Mouse (Mus musculus) stomach, embryonic 16.5 days (tissue): ENCODE measurements around the gene Ift43. TPM values are rescaled to one million over a fixed set of nuclear protein-coding genes. Genes with fewer than 3 reads are reported as not detected.

ENCODE experiments used
- ATAC-seq: fragments of 200-750 bp; cut with Nextera tagmentation; 2 replicates; pipeline ENCODE4 v1.8.0; 2017; ENCODE audit warnings: moderate number of reproducible peaks, moderate TSS enrichment; ENCODE audit not compliant: insufficient read depth, low FRiP score
- H3K27ac ChIP-seq: fragments of 300-500 bp; sonication (generic); 2 replicates; pipeline ENCODE4 v1.5.1; 2014; ENCODE audit warnings: low read length
- H3K27me3 ChIP-seq: fragments of 300-500 bp; sonication (generic); 2 replicates; pipeline ENCODE4 v1.6.1; 2014; ENCODE audit warnings: low read length, control low read depth, mixed read lengths; ENCODE audit not compliant: control insufficient read depth, insufficient read depth
- H3K36me3 ChIP-seq: fragments of 300-500 bp; sonication (generic); 2 replicates; pipeline ENCODE4 v1.6.1; 2014; ENCODE audit warnings: low read length; ENCODE audit not compliant: control insufficient read depth, insufficient read depth
- H3K4me1 ChIP-seq: fragments of 300-500 bp; sonication (generic); 2 replicates; pipeline ENCODE4 v1.6.1; 2014; ENCODE audit warnings: low read length, control low read depth, mixed read lengths; ENCODE audit not compliant: control insufficient read depth, insufficient read depth
- H3K4me2 ChIP-seq: fragments of 300-500 bp; sonication (generic); 2 replicates; pipeline ENCODE4 v1.6.1; 2014; ENCODE audit warnings: low read depth, low read length, mixed read lengths
- H3K4me3 ChIP-seq: fragments of 300-500 bp; sonication (generic); replicated peaks from 2 replicates; pipeline ENCODE4 v1.5.1; 2014; ENCODE audit warnings: mild to moderate bottlenecking, low read length
- H3K9ac ChIP-seq: fragments of 300-500 bp; sonication (generic); 2 replicates; pipeline ENCODE4 v1.6.1; 2014; ENCODE audit warnings: low read length
- H3K9me3 ChIP-seq: fragments of 300-500 bp; sonication (generic); replicated peaks from 2 replicates; pipeline ENCODE4 v1.6.1; 2016; ENCODE audit warnings: low read length, control low read depth; ENCODE audit not compliant: control insufficient read depth
- WGBS: fragments of 180-500 bp; shearing (Covaris S2); extraction: QIAGEN DNeasy Blood & Tissue Kit; methylation state at CpG from one replicate; pipeline ENCODE4 v1.1.7; 2014; 5-methylcytosine and 5-hydroxymethylcytosine counted together
- polyA plus RNA-seq: library from polyadenylated mRNA; unstranded; fragments of >200 nt; fragmentation: Nextera tagmentation; extraction: Ambion mirVana; gene quantifications from 2 replicates; pipeline ENCODE4 v1.2.1, GENCODE M21; 2015

The Ift43 gene
- polyA plus RNA-seq, 1 experiment from 2014 or later, result 54.1 TPM

DNA sequence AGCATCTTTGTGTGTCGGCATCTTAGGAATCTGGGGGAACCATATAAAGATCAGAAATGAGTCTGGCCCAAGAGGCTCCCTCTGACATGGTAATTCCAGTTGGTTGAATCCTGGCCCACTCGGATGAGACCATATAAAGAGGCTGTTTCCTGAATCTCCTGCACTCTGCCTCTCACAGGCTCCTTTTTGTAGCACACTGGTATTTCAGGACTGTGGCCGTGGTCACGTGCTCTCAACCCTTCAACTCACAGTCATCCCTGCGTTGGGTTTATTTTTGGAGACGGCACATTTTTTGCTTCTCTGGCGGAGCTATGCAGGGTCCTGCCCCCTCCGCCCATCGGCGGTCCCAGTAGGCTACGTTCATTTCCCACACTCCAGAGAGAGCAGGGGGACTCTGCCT is 22.0 kb downstream of the Ift43 start:
- Histone ChIP-seq H3K9ac (no peak overlapping the region), H3K27ac (no peak overlapping the region), H3K4me3 (no peak overlapping the region), H3K9me3 (no peaks in the 10 kb centered on the region), H3K4me2 (no peak overlapping the region), H3K27me3 (no peaks in the 10 kb centered on the region), H3K36me3 (no peaks in the 10 kb centered on the region), H3K4me1 (no peaks in the 10 kb centered on the region)
- peak; percentile 56 for ATAC-seq
- 55% methylated on average over 11 of the region's 11 CpGs for WGBS

DNA sequence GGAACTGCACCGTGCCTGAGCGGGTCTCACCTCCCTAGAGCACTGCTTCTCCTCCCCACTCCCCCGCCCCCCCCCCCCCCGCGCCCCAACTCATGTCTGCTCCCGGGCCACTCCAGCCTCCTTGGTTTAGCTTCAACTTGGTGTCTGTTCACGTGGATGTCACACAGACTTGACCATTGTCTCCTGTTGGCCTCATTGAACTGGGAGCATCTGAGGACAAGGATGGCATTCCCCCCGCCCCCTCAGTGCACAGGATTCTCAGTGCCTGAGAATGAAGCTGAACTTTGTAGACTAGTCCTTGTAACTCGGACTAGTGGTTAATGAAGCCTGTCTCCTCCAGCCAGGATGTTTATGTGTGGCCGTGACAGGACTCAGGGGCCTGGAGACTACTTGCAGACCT is 23.2 kb downstream of the Ift43 start:
- H3K4me1 ChIP-seq, result no peaks in the 10 kb centered on the region
- H3K4me2 ChIP-seq, result no peak overlapping the region
- WGBS, result 71% methylated on average over 8 of the region's 10 CpGs
- no peak for ATAC-seq
- H3K27me3 ChIP-seq, result no peaks in the 10 kb centered on the region
- no peak overlapping the region for H3K9ac ChIP-seq
- H3K36me3 ChIP-seq, result no peaks in the 10 kb centered on the region
- no peak overlapping the region for H3K4me3 ChIP-seq
- no peak overlapping the region for H3K27ac ChIP-seq
- H3K9me3 ChIP-seq, result no peaks in the 10 kb centered on the region

- no peak overlapping the region for H3K4me3 ChIP-seq
- no peak overlapping the region for H3K4me2 ChIP-seq
- 91% methylated on average over 9 of the region's 9 CpGs for WGBS
- H3K9ac ChIP-seq, result no peak overlapping the region
- no peak overlapping the region for H3K27ac ChIP-seq
- no peaks in the 10 kb centered on the region for H3K4me1 ChIP-seq
- H3K36me3 ChIP-seq, result no peaks in the 10 kb centered on the region
- H3K9me3 ChIP-seq, result no peaks in the 10 kb centered on the region
- ATAC-seq, result no peak
- H3K27me3 ChIP-seq, result no peaks in the 10 kb centered on the region
Observed at GRCm38 (mm10) chr12:86106086-86106485, 23.7 kb downstream of the Ift43 start.

DNA sequence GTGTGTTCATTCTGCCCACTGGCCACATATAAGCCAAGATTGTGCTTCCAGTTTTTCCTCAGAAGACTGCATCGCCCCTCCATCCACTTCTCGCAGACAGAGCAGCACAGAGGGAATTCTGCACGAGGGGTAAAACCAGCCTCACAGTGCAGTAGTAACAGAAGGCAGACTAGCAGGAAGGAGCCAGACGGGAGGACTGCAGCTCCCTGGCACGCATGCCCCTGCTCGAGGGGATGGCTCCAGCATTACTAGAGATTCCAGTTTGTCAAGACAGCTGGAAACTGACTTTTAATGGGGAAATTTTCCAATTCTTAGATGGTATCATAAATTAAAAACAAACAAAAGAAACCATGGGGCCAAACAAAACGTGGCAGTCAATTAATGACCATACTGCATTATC is 25.3 kb downstream of the Ift43 start:
- ATAC-seq, result no peak
- H3K4me3 ChIP-seq, result no peak overlapping the region
- no peaks in the 10 kb centered on the region for H3K4me1 ChIP-seq
- H3K9me3 ChIP-seq, result no peaks in the 10 kb centered on the region
- WGBS, result 75% methylated on average over 7 of the region's 7 CpGs
- no peak overlapping the region for H3K9ac ChIP-seq
- H3K27ac ChIP-seq, result no peak overlapping the region
- no peaks in the 10 kb centered on the region for H3K36me3 ChIP-seq
- H3K27me3 ChIP-seq, result no peaks in the 10 kb centered on the region
- no peak overlapping the region for H3K4me2 ChIP-seq

GRCm38 (mm10) chr12:86109531-86109930 is 27.2 kb downstream of the Ift43 start:
- H3K9me3 ChIP-seq, result no peaks in the 10 kb centered on the region
- no peak overlapping the region for H3K27ac ChIP-seq
- no peak overlapping the region for H3K4me3 ChIP-seq
- H3K9ac ChIP-seq, result no peak overlapping the region
- no peaks in the 10 kb centered on the region for H3K4me1 ChIP-seq
- no peak overlapping the region for H3K4me2 ChIP-seq
- H3K36me3 ChIP-seq, result no peaks in the 10 kb centered on the region
- no peaks in the 10 kb centered on the region for H3K27me3 ChIP-seq
- WGBS, result 76% methylated on average over 4 of the region's 4 CpGs
- no peak for ATAC-seq

DNA sequence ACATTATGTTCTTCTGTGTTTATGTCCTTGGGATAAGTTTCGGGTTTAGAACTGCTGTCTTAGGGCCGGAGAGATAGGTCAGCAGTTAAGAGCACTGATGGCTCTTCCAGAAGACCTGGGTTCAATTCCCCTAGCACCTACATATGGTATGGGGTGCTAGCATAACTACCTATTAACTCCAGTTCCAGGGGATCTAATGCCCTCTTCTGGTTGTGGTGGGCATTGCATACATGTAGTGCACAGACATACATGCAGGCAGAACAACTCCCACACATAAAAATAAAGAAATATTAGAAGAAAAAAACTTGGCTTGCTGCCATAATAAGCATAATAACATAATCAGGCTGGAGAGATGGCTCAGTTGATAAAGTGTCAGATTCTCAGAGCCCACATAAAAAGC is 28.3 kb downstream of the Ift43 start:
- no peak for ATAC-seq
- no peak overlapping the region for H3K27ac ChIP-seq
- H3K36me3 ChIP-seq, result no peaks in the 10 kb centered on the region
- no peaks in the 10 kb centered on the region for H3K9me3 ChIP-seq
- no peak overlapping the region for H3K9ac ChIP-seq
- WGBS, result 92% methylated on average over 2 of the region's 2 CpGs
- H3K4me1 ChIP-seq, result no peaks in the 10 kb centered on the region
- no peaks in the 10 kb centered on the region for H3K27me3 ChIP-seq
- no peak overlapping the region for H3K4me2 ChIP-seq
- H3K4me3 ChIP-seq, result no peak overlapping the region

GRCm38 (mm10) chr12:86116295-86116835 is 34.0 kb downstream of the Ift43 start:
- Histone ChIP-seq H3K4me3 (no peak overlapping the region), H3K9ac (no peak overlapping the region), H3K4me2 (no peak overlapping the region), H3K36me3 (no peaks in the 10 kb centered on the region), H3K4me1 (no peaks in the 10 kb centered on the region), H3K27me3 (no peaks in the 10 kb centered on the region), H3K9me3 (no peaks in the 10 kb centered on the region), H3K27ac (no peak overlapping the region)
- no peak for ATAC-seq
- 85% methylated on average over 15 of the region's 15 CpGs for WGBS

DNA sequence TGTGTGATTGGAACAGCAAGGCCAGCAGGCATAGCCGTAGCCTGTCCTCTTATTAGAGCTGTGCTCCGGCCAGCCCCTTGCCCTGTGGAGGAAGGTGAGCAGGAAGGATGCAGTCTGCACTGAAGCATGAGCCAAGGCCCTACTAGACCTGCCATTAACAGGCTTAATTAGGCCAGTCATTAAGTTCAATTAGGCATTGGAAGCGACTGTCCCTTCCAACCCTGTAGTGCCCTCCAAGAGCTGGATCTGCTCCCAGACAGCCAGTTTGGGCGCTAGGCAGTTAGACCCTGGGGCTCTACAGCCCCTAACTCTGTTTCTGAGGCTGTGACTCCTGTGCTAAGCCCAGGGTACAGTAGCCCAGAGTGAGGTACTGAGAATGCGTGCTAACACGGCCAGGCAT is 41.7 kb downstream of the Ift43 start:
- Histone ChIP-seq H3K4me1 (no peaks in the 10 kb centered on the region), H3K4me3 (no peak overlapping the region), H3K9me3 (no peaks in the 10 kb centered on the region), H3K36me3 (no peaks in the 10 kb centered on the region), H3K27me3 (no peaks in the 10 kb centered on the region), H3K4me2 (no peak overlapping the region), H3K9ac (no peak overlapping the region), H3K27ac (no peak overlapping the region)
- WGBS, result 80% methylated on average over 6 of the region's 6 CpGs
- no peak for ATAC-seq

DNA sequence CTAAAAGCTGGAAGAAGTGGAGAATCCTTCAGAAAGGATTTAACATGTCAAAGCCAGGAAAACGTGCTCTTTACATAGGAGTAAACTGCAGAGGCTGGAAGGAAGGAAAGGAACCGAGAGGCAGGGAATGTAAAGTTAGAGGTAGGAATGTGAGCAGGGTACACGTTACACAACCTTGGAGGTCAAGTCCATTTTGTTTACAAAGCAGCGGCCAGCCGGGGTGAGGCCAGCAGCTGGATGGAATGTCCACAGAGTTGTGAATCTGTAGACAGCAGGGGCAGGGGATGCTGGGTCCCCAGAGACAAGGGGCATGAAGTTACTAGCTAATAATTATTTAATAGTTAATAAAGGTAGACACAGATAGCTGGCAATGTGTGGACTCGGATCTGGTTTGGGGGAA is 45.8 kb downstream of the Ift43 start:
- Histone ChIP-seq H3K27ac (no peak overlapping the region), H3K9me3 (no peaks in the 10 kb centered on the region)

GRCm38 (mm10) chr12:86129005-86129404 is 46.7 kb downstream of the Ift43 start:
- H3K4me1 ChIP-seq, result no peaks in the 10 kb centered on the region
- H3K4me2 ChIP-seq, result no peak overlapping the region
- no peak overlapping the region for H3K27ac ChIP-seq
- H3K4me3 ChIP-seq, result no peak overlapping the region
- no peaks in the 10 kb centered on the region for H3K27me3 ChIP-seq
- no peak for ATAC-seq
- 79% methylated on average over 8 of the region's 8 CpGs for WGBS
- no peaks in the 10 kb centered on the region for H3K9me3 ChIP-seq
- H3K9ac ChIP-seq, result no peak overlapping the region
- H3K36me3 ChIP-seq, result no peaks in the 10 kb centered on the region

More for the DNA sequence above, 45.8 kb downstream of the Ift43 start:
- Histone ChIP-seq H3K27me3 (no peaks in the 10 kb centered on the region), H3K9ac (no peak overlapping the region), H3K4me3 (no peak overlapping the region), H3K4me2 (no peak overlapping the region), H3K36me3 (no peaks in the 10 kb centered on the region), H3K4me1 (no peaks in the 10 kb centered on the region)
- ATAC-seq, result no peak
- 26% methylated on average over 6 of the region's 6 CpGs for whole genome bisulfite sequencing
